Mouse (Mus musculus): Measurements from ENCODE around the gene Klhl2. TPM values are rescaled to one million over a fixed set of nuclear protein-coding genes. Genes with fewer than 3 reads are reported as not detected.

Gene Klhl2
- total RNA-seq, 2 experiments from 2014 or later: 193 to 203 TPM

DNA sequence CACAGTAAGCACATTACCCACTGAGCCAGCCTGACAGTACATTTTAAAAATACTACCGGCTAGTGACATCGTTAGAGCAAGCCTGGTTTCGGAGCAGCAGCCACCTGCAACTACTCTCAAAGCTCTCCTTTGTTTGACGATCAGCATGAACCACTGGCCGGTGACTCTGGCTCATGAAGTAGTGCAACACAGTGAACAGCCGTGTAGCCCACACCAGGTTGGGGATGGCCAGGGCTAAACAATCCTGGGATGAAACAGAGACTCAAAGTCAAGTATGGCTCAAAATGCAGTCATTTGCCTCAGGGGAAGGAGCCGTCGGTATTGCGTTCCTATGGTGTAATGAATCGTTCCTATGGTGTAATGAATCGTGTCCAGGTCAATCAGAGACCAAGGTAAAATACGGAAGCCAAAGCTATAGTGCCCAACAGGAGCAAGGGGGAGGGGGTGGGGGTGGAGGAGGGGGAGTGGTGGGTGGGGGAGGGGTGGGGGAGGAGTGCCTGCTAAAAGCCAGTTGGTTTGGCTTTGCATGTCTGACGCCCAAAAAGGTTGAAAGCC is 17.2 kb downstream of the Klhl2 start:
- DNase-seq (ENCODE audit: low spot score in 2 of 2): no peak

DNA sequence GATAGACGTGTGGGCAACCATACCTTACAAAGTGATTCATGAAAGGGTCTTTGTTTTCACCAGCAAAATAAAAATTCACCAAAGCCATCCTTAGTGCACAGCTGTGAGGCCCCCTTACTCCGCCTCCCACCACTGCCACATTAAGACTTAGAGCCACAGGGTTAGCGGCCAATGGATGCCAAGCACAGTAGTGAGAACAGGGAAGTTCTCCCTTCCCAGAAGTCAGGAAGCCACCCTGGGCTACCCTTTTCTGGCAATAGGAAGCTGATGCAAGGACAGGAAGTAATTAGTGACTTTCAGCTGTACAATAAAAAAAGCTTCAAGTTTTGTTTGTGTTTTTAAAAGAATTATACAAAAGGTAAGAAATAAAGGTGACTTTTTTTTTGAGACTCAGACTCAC is 18.2 kb downstream of the Klhl2 start:
- DNase-seq (ENCODE audit: low spot score in 2 of 2): no peak

DNA sequence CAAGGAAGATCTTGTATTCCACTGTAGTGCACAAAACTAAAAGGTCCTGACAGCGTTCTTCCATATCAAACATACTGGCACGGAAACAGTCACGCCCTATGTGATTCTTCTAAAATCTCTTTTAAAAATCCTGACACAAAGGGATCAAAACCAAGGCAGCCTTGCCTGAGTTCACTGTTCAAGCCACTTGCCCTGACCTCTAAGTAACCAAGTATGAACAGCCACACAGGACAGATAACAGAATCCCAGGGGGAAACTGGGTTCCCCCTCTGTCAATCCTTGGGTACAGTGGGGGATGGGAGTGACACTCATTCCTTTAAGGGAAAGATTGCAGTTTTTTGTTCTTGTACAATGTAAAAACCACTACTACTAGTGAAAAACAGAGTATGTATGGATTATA is 19.9 kb downstream of the Klhl2 start:
- DNase-seq (ENCODE audit: low spot score in 2 of 2): no peak

DNA sequence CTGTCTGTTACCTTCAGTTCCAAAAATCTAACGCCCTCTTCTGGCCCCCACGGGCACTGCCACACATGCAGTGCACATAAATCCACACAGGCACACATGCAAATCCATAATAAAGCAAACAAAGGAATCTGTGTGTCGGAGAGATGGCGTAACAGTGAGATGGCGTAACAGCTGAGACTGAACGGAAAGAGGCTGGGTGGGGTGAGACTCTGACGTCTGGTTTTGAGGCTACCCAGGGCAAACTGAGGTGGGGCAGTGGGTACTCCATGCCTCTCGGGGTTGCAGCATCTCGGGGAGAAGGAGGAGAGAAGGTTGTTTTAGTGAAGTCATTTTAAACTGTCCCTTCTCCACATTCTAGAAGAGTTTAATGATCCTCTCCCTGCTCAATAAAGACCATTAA is 20.4 kb downstream of the Klhl2 start:
- no peak for DNase-seq (ENCODE audit: low spot score in 2 of 2)

DNA sequence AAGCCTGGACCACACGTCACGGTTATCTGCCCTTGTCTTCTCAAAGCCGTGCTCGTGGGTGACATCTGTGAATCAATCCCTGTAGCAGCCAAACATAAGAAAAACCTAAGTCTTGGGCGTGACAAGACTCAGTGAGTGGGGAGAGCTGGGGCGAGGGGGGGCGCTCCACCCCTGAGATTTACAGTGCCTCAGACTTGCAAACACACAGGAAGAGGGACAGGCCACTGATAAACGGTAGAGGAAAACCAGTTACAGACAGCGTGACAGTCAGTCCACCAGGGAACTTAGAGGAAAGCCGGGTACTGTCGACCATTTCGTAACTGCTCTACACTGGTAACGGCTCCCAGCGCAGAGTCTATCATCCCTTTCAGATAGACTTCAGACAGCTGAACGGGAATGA is 21.4 kb downstream of the Klhl2 start:
- no peak for DNase-seq (ENCODE audit: low spot score in 2 of 2)

DNA sequence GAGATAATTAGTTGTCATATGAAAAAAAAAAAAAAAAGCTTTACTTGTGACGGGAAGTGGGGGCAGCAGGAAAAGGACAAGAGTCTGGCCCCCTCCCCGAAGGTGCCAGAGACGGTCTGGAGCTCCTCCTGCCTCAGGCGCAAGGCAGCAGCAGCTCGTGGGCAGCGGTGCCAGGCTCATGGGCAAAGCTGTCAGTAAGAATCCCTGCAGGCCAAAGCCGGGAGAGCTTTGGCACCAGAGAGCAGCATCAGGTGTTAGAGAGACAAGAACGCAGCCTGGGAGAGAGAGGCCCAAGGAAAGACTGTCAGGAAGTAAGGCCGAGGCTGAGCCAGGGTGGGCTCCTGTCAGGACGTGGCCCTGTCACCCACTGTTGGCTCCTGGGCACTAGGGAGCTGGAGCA is 22.5 kb downstream of the Klhl2 start:
- no peak for DNase-seq (ENCODE audit: low spot score in 2 of 2)

DNA sequence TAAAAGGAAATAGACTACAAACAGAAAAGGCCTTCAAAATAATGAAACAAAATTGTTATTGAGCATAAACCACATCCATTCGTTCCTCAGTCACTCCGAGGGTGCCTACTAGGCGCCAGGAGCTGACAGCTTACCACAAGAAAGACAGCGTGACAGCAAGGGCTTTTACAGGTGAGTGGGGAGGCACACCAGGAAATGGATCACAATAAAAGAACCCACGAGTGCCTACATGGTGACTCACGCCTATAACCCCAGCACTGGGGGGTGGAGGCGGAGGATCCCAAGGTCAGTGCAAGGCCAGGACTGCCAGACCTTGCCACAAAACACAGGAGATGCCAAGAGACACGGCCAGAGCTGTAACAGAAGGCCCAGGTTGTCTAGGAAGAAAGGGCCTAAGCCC is 23.4 kb downstream of the Klhl2 start:
- DNase-seq (ENCODE audit: low spot score in 2 of 2): no peak

DNA sequence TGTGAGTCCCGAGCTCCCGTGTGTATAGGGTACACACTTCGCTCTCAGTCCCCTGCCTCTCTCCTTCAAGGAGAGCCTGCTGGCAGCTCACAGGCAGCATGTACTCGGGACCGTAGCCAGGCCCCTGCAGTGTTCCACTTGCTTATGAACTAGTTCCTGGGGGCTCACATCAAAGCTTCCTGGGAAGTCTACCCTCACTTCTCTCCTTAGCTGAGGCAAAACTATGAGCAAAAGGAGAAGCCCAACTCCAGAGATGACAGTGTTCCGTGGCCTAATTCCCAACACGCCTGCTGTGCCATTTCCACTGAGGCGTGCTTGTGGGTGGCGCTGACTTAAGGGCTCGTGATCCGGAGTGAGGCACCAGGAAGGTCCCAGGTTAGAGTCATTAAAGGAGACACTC is 25.9 kb downstream of the Klhl2 start:
- peak in 1 of 2 experiments; percentile 30 for DNase-seq (ENCODE audit: low spot score in 2 of 2)

DNA sequence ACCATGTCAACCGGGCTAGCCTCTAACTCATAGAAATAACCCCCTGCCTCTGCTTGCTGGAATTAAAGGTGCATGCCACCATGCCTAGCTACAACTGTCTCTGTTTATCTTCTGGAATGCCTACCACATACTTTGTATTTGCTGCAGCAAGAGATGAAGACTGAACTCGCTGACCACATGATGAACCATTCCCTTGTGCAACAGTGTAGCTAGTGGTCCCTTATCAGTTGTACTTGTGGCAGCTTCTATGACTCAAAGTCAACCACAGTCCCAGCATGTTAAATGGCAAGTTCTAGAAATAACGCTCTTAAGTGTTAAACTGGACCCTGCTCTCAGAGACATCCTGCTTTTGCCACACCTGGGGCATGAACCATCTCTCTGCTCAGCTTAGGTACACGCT is 28.9 kb downstream of the Klhl2 start:
- no peak for DNase-seq (ENCODE audit: low spot score in 2 of 2)

DNA sequence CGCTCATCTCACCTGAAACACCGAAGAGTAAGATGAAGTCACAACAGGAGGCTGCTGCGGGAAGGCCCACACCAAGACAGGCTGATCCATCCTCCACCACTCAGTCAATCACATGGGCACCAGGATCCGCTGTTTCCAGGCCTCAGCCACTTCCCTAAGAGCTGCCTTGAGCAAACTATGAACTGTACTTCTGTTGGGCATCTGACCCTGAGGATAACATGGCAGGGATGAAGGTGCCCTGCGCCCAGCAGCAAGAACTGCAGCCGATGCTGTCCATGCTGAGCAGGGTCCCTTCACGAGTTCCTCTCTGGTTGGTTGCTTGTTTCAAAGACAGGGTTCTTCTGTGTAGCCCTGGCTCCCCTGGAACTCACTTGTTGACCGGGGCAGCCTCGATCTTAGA is 38.0 kb downstream of the Klhl2 start:
- no peak for DNase-seq (ENCODE audit: low spot score in 2 of 2)

DNA sequence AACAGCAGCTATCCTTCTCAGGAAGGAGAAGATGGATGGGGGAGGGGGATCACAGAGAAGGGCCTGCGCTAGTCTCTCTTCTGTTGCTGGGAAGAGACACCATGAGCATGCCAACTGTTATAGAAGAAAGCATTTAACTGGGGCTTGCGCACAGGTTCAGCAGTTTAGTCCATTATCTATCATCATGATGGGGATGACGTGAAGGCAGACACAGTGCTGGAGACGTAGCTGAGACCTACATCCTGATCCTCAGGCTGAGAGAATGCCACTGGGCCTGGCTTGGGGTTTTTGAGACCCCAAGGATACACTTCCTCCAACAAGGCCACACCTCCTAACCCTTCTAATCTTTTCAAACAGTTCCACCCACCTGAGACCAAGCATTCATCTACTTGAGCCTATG is 38.7 kb downstream of the Klhl2 start:
- DNase-seq (ENCODE audit: low spot score in 2 of 2): no peak

DNA sequence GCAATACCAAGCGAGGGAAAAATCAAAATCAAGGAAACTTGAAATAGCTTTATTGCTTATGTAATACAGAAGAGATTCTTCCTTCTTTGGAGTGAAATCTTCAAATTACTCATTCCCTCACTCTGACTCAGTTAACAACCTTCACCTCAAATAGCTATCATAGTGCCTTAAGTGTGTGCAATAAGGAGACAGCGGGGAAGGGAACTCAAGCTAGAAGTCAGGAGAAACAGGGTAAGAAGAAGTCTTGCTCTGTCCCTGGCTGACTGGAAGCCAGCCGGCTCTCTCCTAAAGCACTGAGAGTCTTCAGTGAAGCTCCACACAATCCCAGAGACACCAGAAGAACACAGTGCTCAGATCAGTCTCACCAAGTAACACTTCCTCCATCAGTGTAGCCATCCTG is 43.3 kb downstream of the Klhl2 start:
- no peak for DNase-seq (ENCODE audit: low spot score in 2 of 2)

DNA sequence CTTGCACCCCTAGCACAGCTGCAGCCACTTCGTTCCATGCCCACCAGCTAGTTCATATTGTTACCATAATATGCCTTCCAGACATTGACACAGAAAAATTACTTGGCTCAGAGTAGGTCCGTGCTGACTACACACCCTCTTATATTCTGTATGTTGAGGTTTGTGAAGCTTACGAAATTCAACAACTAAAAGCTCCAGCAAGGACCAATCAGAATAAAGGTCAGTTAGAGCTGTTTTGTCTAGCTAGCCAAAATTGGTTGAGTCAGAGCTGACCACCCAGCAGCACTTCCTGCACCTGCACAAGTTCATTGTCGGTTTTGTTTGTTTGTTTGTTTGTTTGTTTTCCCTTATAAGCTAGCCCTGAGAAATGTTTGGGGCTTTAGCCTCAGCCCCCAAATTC is 44.8 kb downstream of the Klhl2 start:
- DNase-seq (ENCODE audit: low spot score in 2 of 2): no peak

DNA sequence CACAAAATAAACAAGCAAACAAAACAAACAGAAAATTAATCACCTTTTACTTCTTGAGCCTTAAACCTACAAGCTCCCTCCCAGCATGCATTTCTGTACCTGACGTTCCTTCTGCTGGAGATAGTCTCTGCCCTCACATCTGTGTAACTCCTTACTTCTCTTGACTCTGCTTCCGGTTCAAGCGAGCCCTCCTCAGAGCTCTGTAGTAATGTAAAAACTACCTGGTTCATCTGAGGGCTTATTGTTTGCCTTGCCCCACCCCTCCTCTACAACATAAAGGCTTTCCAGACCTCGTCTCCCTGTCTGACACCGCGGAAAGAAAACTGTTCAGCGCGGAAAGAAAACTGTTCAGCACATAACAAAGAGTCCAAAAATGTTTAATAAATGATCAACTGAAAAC is 50.5 kb downstream of the Klhl2 start:
- no peak for DNase-seq (ENCODE audit: low spot score in 2 of 2)

DNA sequence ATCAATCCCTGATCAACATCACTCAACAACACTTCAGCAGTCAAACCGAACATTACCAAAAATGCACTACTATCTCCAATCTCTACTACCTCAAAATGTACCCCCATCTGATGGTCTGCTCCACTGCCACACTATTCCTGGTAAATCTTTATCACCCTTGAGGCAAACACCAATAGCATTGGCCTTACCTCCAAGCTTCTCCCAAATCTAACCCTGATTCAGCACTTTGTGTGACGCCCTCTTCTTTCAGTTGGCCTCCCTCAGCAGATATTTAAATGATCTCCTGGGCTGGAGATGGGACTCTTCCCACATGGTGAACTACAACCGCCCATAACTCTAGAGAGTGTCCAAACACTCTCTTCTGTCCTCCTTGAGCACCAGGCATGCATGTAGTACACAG is 51.3 kb downstream of the Klhl2 start:
- DNase-seq (ENCODE audit: low spot score in 2 of 2): no peak

DNA sequence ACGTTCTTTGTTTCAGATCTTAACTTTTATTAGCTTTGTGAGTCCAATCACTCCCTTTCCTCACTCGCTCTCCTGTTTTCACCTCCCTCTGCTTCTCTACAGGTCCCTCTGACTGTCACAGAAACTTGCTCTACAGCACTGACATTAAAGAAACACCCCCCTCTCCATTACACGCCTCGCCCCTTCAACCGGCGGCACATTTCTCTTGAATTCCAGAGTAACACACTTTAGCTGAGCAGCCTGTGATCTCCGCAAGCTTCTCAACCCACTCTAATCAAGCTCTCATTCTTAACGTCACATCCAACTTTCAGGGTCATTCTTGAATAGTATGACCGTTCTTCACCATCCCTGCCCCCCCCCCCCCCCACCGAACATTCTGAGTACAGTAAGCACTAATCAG is 52.1 kb downstream of the Klhl2 start:
- no peak for DNase-seq (ENCODE audit: low spot score in 2 of 2)

DNA sequence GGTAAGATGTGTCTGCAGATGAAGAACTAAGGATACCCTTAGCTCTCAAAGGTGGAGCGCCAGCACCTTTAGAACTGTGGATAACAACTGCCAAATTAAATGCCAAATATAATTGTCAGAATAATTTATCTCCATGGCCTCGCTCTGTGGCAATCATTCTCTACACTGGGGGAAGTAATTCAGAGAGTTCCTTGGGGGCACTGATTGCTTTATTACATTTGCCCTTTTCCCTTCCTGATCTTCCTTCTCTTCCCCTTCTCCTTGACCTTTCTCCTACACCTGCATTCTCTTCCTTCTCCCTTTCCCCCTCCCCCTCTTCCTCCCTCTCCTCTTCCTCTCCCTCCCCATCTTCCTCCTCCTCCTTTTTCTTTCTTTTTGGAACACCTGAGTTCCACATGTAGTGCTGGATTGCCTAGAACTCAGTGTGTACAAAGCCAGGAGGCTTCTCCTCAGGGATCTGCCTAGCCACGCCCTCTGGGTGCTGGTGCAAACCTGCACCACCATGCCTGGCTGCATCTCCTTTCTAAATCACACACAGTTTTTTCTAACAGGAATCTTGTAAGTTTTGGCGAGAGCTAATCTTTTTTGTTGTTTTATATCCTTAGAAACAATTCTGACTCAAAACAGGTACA is 58.5 kb downstream of the Klhl2 start:
- DNase-seq (ENCODE audit: low spot score in 2 of 2): no peak

DNA sequence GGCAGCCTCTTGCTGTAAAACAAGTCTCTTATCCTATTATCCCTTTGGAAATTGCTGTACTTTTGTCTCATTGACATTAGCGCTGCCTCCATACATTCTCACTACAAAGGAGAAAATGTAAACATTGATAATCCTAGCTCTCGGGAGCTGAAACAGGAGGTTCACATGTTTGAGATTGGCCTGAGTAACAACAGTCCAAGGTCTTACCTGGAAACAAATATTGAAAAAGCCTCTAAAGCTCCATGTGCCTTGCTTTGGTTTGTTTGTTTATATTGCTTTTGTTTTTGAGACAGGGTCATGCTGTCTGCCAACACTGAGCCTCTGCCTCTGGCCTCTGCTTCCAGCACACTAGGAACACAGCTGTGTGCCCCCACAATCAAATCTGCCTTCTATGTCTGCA is 59.4 kb downstream of the Klhl2 start:
- no peak for DNase-seq (ENCODE audit: low spot score in 2 of 2)

DNA sequence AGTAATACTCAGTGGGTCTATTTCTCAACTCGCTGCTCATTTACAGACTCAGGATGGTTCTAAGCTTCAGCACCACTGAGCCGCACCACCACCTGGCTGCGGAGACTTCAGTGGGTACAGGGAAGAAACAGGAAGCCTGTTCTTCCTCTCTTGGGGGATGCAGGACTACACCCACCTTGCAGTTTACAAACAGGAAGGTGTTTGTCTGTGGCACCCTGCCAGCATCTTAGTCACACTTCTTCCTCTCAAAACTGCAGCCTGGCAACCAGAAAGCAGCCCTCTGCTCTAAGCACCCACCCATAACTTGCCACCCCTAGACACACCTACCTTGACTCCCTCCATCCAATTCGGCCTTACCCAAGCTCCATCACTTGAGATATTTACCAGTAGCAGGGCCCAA is 61.1 kb downstream of the Klhl2 start:
- peak; percentile 24 to 32 for DNase-seq (ENCODE audit: low spot score in 2 of 2)

DNA sequence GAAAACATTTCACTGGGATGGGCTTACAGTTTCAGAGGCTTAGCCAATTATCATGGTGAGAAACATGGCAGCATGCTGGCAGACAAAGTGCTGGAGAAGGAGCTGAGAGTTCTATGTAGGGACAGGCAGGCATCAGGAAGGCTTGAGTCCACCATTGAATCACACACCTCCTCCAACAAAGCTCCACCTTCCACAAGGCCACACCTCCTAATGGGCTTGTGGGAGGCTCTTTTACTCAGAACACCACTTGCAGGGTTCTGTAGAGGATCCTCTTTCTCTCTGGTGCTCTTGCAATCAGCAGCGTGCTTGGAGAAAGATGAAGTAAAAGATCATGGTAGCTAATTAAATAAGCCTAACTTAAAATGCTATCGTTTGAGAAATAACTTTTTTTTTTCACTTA is 63.0 kb downstream of the Klhl2 start:
- DNase-seq (ENCODE audit: low spot score in 2 of 2): no peak

DNA sequence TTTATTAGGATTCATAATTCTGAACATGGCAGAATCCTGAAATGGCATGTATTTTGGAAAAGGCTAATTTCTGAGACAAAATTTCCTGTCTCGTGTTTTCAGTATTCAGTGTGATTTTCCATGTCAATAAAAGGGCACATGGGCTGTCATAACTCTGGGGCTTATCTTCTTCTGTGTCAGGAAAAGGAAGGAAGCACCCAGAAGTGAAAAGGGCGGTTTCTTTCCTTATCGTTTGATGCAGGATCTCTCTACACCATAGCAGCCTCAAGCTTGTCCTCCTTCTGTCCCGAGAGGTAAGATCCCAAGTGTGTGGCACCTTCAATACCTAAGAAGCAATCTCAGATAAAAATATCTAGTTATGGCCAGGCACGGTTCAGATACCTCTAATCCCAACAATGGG is 65.6 kb downstream of the Klhl2 start:
- no peak for DNase-seq (ENCODE audit: low spot score in 2 of 2)

DNA sequence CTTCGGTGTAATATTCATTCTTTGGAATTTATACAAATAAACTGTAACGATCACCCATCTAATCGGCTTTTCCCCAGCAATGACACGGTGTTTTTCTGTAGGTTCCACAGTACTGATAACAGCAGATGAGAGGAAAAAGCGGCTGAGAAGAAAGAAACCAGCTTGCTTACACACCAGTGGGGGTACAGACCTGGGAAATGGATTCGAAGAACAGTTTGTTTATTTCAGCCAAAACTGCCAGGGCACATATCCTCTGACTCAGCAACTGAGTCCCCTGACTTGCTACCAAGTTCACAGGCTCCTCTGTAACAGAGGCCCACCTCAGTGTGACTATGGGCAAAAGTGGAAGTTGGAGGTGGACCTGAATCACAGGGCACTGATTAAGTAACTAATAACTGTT is 67.9 kb downstream of the Klhl2 start:
- DNase-seq (ENCODE audit: low spot score in 2 of 2): no peak

DNA sequence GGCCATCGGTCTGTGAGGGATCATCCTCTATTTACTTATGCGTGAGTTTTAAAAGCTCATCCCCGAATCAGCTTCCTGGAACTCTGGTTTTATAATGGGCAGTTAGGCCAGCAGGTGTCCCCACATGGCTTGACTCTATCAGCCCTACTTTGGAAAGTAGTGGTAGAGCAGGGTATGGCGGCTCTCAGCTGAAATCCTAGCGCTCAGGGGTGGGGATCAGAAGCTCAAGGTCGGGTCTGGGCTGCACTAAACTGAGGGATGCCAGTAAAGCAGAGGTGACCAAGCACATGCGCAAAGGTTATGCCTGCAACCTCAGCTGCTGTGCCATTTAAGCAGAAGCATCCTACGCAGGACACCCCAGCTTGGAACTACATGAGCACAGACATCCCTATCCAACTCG is 71.9 kb downstream of the Klhl2 start:
- DNase-seq (ENCODE audit: low spot score in 2 of 2): no peak

DNA sequence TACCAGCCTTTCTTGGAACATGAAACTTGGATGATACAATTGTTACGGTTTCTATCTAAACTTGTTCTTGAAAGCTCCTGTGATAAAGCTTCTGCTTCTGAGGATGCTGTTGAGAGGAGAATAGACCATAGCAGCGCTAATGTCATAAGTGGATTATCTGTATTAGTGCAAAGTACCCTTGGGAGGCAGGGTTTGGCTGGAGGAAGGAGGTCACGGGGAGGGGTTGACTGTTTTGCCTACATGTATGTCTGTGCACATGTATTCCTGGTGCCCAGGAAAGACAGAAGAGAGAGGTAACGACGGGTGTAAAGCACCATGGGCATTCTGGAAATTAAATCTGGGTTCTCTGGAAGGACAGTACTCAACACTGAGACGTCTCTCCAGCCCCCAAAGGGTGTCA is 75.7 kb downstream of the Klhl2 start:
- no peak for DNase-seq (ENCODE audit: low spot score in 2 of 2)

Data from layer of hippocampus, postnatal 10 days (tissue).